Mouse (Mus musculus) right cerebral cortex, adult 18-20 months (tissue): ENCODE measurements around the gene Il5.

Source experiments
- DNase-seq: peaks from one replicate; pipeline ENCODE4 v3.0.0; 2022; ENCODE audit warnings: mixed read lengths

Gene Il5

DNA sequence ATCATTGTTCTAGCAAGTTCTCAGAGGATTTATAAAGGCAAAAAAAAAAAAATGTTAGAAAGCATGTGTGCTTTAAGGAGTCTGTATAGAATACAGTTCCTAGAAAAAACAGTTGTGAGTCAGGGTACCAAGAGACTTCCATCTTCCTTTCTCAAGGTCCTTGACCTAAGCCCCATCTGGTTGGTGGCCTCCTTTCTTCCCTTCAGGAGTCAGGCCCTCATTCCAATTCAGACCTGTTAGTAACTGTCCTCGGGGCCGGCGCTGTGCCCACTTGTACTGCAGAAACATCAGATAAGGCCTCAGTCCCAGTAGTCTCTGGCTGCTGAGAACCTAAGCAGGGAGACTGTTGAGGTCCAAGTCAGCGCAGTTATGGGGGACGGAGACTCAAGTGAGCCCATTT is 52.5 kb downstream of the Il5 start, which contains the start of gene Gm17334:
Gm17334 (minus strand) TSS at position 101 of the 400 bp plus-strand sequence.
- DNase-seq, result no peak

DNA sequence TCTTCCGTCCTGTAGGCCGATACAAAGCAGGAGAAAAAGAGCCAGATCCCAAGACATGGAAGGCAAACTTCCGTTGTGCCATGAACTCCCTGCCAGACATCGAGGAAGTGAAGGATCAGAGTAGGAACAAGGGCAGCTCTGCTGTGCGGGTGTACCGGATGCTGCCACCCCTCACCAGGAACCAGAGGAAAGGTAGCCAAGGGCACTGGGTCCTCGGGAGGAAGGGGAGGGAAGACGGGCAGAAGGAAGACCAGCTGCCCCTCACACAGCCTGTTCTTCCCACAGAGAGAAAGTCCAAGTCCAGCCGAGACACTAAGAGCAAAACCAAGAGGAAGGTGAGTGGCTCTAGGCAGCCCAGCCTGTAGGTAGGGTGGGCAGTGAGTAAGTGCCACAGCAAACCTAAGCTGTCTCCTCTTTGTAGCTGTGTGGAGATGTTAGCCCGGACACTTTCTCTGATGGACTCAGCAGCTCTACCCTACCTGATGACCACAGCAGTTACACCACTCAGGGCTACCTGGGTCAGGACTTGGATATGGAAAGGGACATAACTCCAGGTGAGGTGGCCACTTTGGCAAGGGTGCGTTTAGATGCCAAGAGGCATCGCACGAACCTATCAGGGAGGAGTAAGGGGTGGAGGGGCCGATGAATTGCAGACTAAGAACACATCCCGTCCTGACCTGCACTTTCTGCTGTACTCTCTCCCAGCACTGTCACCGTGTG is 53.2 kb downstream of the Il5 start:
- DNase-seq, result no peak
